ENCODE assay signal across 8 mouse cellular contexts in the genomic region with DNA sequence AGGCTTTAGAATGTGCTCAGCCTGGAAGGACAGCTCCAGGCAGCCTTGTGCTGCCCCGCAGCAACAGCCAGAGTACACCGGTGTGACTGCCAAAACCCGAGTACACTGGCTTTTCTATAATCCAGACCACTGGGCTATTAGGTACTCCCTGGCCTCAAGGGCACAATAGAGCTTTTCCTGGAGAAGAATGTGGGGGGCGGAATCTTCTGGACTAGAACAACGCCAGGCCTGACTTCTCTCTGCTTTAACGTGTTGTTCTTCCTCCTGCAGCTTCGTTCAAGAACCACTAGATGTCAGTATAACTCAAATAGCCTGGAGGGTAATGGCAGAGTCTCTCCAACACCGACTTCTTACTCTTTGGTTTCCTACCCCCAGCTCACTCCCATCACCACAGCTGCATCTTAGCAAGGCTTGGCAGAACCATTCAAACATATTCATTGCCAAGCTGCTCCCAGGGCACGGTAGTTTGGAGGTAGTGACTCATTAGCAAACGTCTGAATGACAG.
DNase-seq lines count a peak whose midpoint lies in the region; ATAC-seq and TF ChIP-seq lines count a peak whose summit lies in the region.

No protein-coding gene starts in this region.

- peak; percentile 39 for ATAC-seq in erythroid progenitor cell, adult 5-6 weeks (replicated peaks; ENCODE audit: low FRiP score, poor library complexity, severe bottlenecking)
- ATAC-seq in heart, embryonic 14.5 days (ENCODE audit: insufficient number of reproducible peaks, insufficient read depth, low FRiP score, low read depth), result peak; percentile 70
- ATAC-seq in kidney, embryonic 15.5 days (replicated peaks; ENCODE audit: low FRiP score), result peak; percentile 86
- ATAC-seq in liver, embryonic 14.5 days (ENCODE audit: insufficient read depth), result peak; percentile 43; the same call in 1 of the 2 replicates

- peak; percentile 63 for TF ChIP-seq CTCF in E14TG2a.4 (conservative IDR thresholded peaks at IDR 0.05; ENCODE audit: low read length)
- peak; percentile 78 for TF ChIP-seq CTCF in liver, embryonic 14.5 days (IDR thresholded peaks at IDR 0.05; ENCODE audit: low read depth)

- H3K36me3 ChIP-seq in E14TG2a.4 (ENCODE audit: insufficient read depth, low read length), result no peaks in the 10 kb centered on the region
- no peaks in the 10 kb centered on the region for H3K36me3 ChIP-seq in heart, embryonic 14.5 days (ENCODE audit: control insufficient read depth, insufficient read depth, low read length)
- no peaks in the 10 kb centered on the region for H3K36me3 ChIP-seq in kidney, embryonic 15.5 days
- H3K36me3 ChIP-seq in liver, embryonic 14.5 days (replicated peaks; ENCODE audit: control insufficient read depth, insufficient read depth, low read depth), result no peaks in the 10 kb centered on the region

- H3K4me2 ChIP-seq in heart, embryonic 14.5 days (ENCODE audit: low read length), result peak overlapping the region; percentile 33
- H3K4me2 ChIP-seq in kidney, embryonic 15.5 days, result peak overlapping the region; percentile 33
- no peak overlapping the region for H3K4me2 ChIP-seq in liver, embryonic 14.5 days (ENCODE audit: low read depth)

- H3K4me3 ChIP-seq in E14TG2a.4 (replicated peaks; ENCODE audit: low read length), result no peak overlapping the region
- 0 out of 4 replicates have a peak overlapping the region, but pooled peaks of 1 of the 2 experiments have one; percentile 3 for H3K4me3 ChIP-seq in heart, embryonic 14.5 days (ENCODE audit: control insufficient read depth in 1 of 2, insufficient read depth in 1 of 2, low read depth in 1 of 2, low read length in 2 of 2)
- H3K4me3 ChIP-seq in kidney, embryonic 15.5 days (replicated peaks), result no peak overlapping the region
- no peak overlapping the region for H3K4me3 ChIP-seq in liver, embryonic 14.5 days (ENCODE audit: insufficient read depth in 1 of 2, low read depth in 2 of 2, low read length in 2 of 2)

- DNase-seq in brain, adult 2 months (ENCODE audit: low read depth, low spot score), result peak; percentile 82
- DNase-seq in liver, embryonic 14.5 days (ENCODE audit: low read depth in 3 of 3, low spot score in 3 of 3), result peak in 2 of 3 experiments; percentile 12 to 28
- DNase-seq in neural tube, embryonic 10.5 days (ENCODE audit: extremely low spot score, low spot score), result peak; percentile 34
- peak; percentile 10 for DNase-seq in thymus, postnatal 4 days

- TF ChIP-seq EP300 in liver, embryonic 14.5 days (IDR thresholded peaks at IDR 0.05; ENCODE audit: low read depth), result no peak

- peaks cover 13% of the 10 kb centered on the region; the same call in 1 of the 2 replicates for H3K4me1 ChIP-seq in E14TG2a.4 (replicated peaks; ENCODE audit: low read depth, low read length)
- H3K4me1 ChIP-seq in heart, embryonic 14.5 days (ENCODE audit: control insufficient read depth in 2 of 2, insufficient read depth in 2 of 2, low read length in 2 of 2), result peaks cover 17 to 24% of the 10 kb centered on the region in 2 experiments
- H3K4me1 ChIP-seq in kidney, embryonic 15.5 days, result no peaks in the 10 kb centered on the region
- no peaks in the 10 kb centered on the region for H3K4me1 ChIP-seq in liver, embryonic 14.5 days (replicated peaks; ENCODE audit: control insufficient read depth in 2 of 2, insufficient read depth in 2 of 2, low read length in 1 of 2)

- 0 out of 4 replicates have a peak overlapping the region, but pooled peaks have one; percentile 4 to 47 for H3K27ac ChIP-seq in heart, embryonic 14.5 days (replicated peaks in 1 of 2; ENCODE audit: control insufficient read depth in 1 of 2, insufficient read depth in 1 of 2, low read depth in 2 of 2, low read length in 2 of 2)
- H3K27ac ChIP-seq in kidney, embryonic 15.5 days, result no peak overlapping the region
- no peak overlapping the region for H3K27ac ChIP-seq in liver, embryonic 14.5 days

- H3K27me3 ChIP-seq in E14TG2a.4 (ENCODE audit: insufficient read depth, low read length), result no peaks in the 10 kb centered on the region
- H3K27me3 ChIP-seq in heart, embryonic 14.5 days (ENCODE audit: control insufficient read depth, insufficient read depth, low read length), result no peaks in the 10 kb centered on the region
- H3K27me3 ChIP-seq in kidney, embryonic 15.5 days, result no peaks in the 10 kb centered on the region
- H3K27me3 ChIP-seq in liver, embryonic 14.5 days (ENCODE audit: control insufficient read depth, insufficient read depth, low read length), result no peaks in the 10 kb centered on the region; the same call in 1 of the 2 replicates

- no peak overlapping the region for H3K9ac ChIP-seq in heart, embryonic 14.5 days (ENCODE audit: low read length)
- H3K9ac ChIP-seq in kidney, embryonic 15.5 days, result no peak overlapping the region
- no peak overlapping the region for H3K9ac ChIP-seq in liver, embryonic 14.5 days (replicated peaks)

- WGBS in heart, embryonic 14.5 days, result 9% methylated on average over 10 of the region's 10 CpGs
- 14% methylated on average over 10 of the region's 10 CpGs for WGBS in kidney, embryonic 15.5 days
- 18% methylated on average over 10 of the region's 10 CpGs for WGBS in liver, embryonic 14.5 days (ENCODE audit: insufficient replicate concordance)

- H3K9me3 ChIP-seq in E14TG2a.4 (ENCODE audit: low read length), result no peaks in the 10 kb centered on the region
- H3K9me3 ChIP-seq in heart, embryonic 14.5 days (ENCODE audit: control insufficient read depth, low read length), result no peaks in the 10 kb centered on the region
- no peaks in the 10 kb centered on the region for H3K9me3 ChIP-seq in kidney, embryonic 15.5 days (replicated peaks)
- H3K9me3 ChIP-seq in liver, embryonic 14.5 days (ENCODE audit: control insufficient read depth, low read length), result no peaks in the 10 kb centered on the region

Comparison
In these comparisons a context has a peak if more than half of its experiments do, and no peak if none do; other contexts are left out.
1. DNase-seq: peak in every context shown above with its lines; median percentile 82 in brain, adult 2 months; 34 in neural tube, embryonic 10.5 days; 20 in liver, embryonic 14.5 days; 10 in thymus, postnatal 4 days.
2. H3K27ac ChIP-seq: peak in heart, embryonic 14.5 days (2 of 2); none in kidney, embryonic 15.5 days (single experiment) and liver, embryonic 14.5 days (single experiment).
3. Peak in every context shown above with its lines, with median percentiles within 50 percentile points of each other: ATAC-seq.